Mouse (Mus musculus) brain, embryonic 14.5 days (tissue): ENCODE data around the gene Naa16. TPM values are rescaled to one million over a fixed set of nuclear protein-coding genes. Genes with fewer than 3 reads are reported as not detected.
A peak's percentile ranks its signal among the peaks of the same experiment; 100 is the strongest.

Source experiments
- DNase-seq: peaks from one replicate; pipeline ENCODE4 v3.0.0-alpha.2; 2011; ENCODE audit warnings: low read depth
- CTCF ChIP-seq: fragments of 200-500 bp; IDR thresholded peaks from 2 replicates; pipeline ENCODE4 v1.5.1; 2012; ENCODE audit warnings: inconsistent platforms, mild to moderate bottlenecking, moderate library complexity, borderline replicate concordance; ENCODE audit not compliant: insufficient read depth, insufficient read length; ENCODE audit errors: extremely low read depth
- POLR2A ChIP-seq: fragments of 200-500 bp; IDR thresholded peaks from 2 replicates; pipeline ENCODE4 v1.6.1; 2012; ENCODE audit warnings: mild to moderate bottlenecking, inconsistent platforms, borderline replicate concordance; ENCODE audit not compliant: poor library complexity, insufficient read depth, insufficient read length, severe bottlenecking; ENCODE audit errors: extremely low read depth
- polyA plus RNA-seq: library from polyadenylated mRNA; depleted of rRNA; stranded (reverse); fragments of >200 nt; gene quantifications from 2 replicates; pipeline ENCODE4 v1.2.3, GENCODE M21; 2012

The Naa16 gene
- polyA plus RNA-seq, 1 experiment = 11.8 TPM

DNA sequence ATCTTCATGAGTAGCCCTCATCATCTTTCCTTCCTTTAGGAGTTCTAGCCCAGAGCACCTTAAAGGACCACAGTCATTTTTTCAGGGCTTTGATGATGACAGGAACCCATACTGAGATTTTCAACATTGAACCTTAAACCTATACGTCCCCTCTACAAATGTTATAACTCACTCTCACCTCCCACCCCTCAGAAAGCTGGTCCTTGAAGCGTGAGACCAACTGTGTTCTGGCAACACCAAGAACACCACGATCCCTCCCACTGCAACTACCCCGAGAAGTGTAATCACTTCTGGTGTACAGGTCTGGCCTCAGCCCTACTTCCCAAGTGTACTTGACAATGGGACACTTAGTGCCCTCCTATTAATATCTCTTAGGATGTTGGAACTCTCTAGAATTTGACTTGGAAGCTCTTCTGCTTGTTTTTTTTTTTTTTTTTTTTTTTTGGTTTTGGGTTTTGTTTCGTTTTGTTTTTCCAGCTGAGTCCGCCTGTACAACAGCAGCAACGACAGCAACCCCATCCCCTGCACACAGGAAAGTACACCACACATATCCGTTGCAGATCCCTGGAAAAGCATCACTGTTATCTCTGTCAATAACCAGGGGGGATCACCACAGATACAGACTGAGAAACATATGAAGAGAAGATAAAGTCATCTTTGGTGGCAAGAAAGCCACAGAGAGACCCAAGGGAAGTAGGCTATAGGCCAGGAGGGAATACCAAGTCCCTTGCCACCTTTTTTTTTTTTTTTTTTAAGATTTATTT, 96.3 kb downstream of the Naa16 start:
- TF ChIP-seq POLR2A = no peak
- TF ChIP-seq CTCF = no peak
- DNase-seq = no peak

DNA sequence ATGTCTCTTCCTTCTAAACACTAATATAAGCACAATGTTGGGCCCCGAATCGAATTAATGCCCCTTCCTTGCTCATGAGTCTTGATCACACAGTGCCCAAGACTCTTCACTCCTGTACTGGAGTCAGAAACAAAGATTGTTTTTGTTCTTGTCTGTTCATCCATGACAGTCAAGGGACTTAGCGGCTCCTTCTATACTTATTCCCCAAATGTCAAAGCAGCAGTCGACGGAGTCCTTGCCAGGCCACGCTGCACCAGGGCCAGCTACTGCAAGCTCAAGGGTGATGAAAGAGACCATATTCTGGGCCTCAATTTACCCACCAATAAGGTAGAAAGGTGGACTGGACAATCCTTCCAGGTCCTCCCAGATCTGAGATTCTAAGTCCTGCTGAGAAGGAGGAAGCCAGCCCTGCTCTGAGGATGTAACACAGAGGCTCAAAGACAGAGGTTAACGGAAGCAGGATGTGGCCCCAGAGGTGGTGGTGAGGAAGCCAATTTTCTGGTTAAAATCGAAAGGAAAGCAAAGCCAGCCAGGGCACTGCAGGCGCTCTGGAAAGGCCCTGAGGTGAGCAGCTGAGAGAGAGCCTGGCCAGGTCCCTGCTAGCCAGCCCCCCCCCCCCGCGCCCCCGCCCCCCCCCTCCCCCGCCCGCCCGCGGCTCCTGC, 97.3 kb downstream of the Naa16 start:
- no peak for DNase-seq
- TF ChIP-seq POLR2A (no peak), CTCF (no peak)

DNA sequence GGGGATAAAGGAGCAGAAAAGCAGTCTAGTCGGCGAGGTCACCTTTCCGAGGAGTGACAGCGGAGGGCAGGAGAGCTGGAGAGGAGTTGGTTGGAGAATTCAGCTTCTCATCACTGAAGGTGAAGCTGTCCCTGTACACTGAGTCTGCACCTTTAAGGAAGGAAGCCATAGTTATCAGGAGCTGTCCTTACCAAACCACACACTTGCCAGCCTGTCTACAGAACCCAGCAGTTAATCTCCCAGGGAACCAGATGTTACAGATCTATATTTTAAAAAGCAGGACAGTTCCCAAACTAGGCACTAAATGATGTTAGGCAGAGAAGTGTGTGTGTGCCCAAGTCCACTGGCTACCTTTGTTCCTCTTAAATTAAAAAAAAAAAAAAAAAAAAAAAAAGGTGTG, 98.9 kb downstream of the Naa16 start:
- no peak for TF ChIP-seq CTCF
- TF ChIP-seq POLR2A = no peak
- no peak for DNase-seq

DNA sequence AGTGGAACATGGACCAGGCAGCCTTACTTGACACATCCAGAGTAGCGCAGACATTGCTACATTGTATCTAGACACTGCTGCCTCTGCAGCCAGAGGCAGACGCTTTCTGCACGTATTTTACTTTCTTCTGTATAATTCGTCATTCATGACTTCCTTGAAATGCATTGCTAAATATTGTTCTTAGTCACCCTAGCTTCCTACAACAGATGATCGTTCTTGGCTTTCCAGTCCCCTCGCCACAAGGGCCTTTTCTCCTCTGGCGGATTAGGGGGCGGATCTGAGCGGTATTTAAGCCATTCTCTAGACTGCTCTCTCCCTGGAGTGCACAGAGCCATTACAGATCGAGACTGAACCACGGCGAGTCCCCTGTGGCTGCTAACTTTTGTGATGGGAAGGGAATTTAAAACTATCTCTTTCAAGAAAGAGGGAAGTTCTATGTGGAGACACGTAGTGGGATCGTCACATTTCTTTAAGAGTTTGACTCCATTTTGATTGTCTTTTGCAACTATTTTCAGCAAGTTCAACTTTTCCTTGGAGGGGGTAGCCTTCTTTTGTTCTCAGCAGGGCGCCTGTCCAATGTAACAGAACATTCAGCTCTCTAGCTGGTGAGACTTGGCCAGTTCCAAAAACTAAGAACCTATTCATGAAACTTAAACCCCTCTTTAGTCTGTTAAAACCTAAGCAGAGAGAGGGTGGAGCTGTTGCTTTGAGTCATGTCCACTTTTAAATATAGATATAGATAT, 99.7 kb downstream of the Naa16 start:
- no peak for TF ChIP-seq CTCF
- TF ChIP-seq POLR2A = no peak
- DNase-seq = peak; percentile 83

DNA sequence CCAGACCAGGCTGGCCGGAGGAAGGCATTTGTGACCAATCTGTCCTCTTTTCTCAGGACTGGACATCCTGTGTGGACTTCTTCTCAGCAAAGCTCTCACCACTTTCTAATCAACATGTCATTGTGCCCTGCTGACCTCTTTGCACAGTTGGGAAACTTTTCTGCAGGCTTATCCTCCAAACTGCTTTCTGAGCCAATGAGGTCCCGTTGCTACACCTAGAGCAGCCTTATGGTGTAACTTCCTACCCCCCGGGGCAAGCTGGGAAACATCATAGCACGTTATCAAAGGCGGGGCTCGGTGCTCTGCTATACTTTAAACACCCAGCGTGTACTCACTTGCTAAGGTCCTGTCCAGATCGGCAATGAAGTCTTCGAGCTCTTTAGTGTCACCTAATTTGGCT, 100.7 kb downstream of the Naa16 start:
- DNase-seq = no peak
- TF ChIP-seq CTCF (no peak), POLR2A (no peak)

DNA sequence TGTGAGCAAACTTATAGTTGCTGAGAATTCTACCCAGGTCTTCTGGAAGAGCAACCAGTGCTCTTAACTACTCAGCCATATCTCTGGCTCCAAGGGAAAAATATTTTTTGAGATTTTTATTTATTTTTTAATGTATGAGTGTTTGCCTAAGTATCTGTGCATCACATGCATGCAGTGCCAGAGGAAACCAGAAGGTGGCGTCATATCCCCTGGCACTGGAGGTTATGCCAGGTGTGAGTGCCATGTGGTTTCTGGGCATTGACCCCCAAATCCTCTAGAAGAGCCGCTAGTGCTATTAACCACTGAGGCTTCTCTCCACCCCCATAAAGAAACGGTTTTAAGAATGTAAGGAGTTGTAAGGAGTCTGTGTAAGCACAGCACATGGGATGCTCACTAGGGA, 102.3 kb downstream of the Naa16 start:
- TF ChIP-seq POLR2A (no peak), CTCF (peak; percentile 39; the same call in 1 of the 2 replicates)
- DNase-seq = no peak

DNA sequence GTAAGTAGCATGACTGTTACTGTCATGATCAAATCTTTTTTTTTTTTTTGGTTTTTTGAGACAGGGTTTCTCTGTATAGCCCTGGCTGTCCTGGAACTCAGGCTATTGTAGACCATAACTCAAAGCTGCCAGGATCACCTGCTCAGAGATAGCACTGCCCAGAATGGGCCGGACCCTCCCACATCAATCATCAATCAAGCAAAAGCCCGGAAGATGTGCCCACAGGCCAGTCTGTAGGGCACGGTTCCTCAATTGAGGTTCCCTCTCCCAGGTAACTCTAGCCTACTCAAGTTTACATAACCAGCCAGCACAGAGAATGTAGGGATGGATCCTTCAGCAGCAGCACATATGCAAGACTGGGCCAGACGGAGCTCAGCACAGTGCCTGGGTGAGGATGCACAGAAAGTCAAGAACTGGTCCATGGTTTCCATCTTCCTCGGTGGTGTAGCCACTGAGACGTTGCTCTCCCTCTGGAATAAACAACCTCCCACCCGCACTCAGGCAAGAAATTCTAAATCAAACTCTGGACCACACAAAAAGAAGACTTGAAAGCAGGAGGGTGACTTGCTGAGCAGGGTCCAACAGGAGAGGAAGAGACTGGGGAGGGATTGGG, 103.2 kb downstream of the Naa16 start:
- TF ChIP-seq POLR2A (no peak), CTCF (no peak)
- no peak for DNase-seq

DNA sequence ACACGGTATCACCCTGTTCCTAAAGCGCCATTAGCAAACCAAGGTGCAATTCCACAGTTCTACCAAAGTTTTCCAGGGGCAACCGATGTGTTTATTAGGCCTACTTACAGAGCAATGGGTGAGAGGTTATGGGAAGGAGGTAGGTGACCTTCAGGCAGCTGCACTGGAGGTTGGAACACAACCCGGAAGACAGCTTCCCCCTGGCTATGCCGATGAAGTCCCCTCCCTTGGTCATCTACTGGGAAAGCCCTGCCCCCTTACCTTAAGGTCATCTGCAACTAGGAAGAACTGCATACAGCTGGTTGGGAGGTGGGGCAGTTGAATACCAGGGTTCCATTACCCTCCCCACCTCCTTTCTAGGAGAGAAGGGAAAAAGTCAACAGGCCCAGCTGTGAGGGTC, 105.0 kb downstream of the Naa16 start:
- TF ChIP-seq CTCF = no peak
- TF ChIP-seq POLR2A = no peak
- no peak for DNase-seq

DNA sequence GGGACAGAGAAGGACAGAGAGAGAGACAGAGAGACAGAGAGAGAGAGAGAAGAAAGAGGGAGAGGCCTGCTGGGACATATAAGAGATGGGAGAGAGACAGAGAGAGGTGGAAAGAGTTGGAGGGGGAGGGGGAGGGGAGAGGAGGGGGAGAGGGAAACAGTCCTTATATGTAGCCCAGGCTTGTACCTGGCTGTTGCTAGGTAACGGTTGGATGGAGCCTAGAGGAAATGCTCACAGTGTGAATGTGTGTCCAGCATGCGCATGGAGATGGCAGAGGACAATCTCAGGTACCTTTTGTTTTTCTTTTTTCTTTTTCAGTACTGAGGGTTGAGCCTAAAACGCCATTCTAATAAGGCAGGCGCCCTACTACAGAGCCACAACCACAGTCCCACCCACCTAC, 106.0 kb downstream of the Naa16 start:
- DNase-seq = no peak
- TF ChIP-seq CTCF = no peak
- TF ChIP-seq POLR2A = no peak

DNA sequence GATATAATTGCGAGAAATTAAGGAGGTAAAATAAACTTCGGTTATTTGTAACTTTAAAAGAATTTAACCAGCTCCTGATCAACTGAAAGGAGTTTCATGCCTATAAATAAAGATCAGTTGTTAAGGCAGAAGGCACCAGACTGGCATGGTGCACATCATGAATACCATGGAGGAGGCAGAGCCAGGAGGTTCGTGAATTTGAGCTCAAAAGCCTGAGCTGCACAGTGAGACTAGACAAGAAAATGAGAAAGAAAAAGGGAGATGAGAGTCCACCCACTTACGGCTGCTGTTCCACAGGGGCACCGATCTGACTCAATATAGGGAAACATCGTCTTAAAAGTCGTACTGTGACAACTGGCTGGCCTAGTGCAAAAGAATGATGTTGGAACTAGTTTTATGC, 106.6 kb downstream of the Naa16 start:
- TF ChIP-seq POLR2A (no peak), CTCF (no peak)
- no peak for DNase-seq
